Mouse (Mus musculus): ENCODE results near the gene Naaladl2.
"Not testable (repeated sequence)": the region's sequence is repeated elsewhere in the genome, so short reads cannot be mapped to it uniquely, and the experiment has no call there.

The Naaladl2 gene

DNA sequence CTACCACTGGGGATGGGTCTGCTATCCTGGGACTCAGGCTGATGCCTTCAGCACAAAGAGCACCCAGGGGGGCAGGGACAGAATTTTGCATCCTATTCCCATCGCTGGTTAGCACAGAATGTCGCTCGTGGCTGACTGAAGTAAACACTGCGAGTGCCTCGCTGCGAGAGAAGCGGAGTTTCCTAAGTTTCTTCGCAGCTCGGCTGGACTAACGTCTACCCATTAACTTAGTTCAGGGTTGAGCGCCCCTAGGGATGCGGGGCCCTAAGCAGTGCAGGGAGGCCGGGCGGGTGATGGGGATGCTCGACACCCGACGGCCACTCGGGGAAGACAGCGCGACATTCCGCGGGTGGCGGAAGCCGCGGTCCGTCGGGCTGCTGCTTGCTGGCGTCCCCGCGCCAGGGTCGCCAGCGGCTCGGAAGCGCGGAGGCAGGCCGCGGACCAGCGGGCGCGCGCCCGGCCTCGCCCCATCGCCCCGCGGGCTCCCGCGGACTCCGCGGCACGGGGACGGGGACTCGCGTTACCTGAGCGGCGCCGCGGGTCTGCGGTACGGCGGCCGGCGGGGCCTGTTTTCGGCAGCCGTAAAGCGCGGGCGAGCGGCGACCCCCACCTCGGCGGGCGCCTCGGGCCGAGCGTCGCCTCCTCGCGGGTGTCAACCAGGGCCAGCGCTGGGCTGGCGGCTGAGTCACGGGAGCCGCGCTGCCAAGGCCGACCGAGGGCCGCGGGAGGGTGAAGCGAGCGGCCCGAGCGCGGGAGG is at the start of gene Naaladl2:
Gene Naaladl2 (minus strand): TSS at position 707 of the 757 bp plus-strand sequence.
- peak; percentile 76 for DNase-seq (ENCODE audit: extremely low spot score, low spot score)

GRCm38 (mm10) chr3:25151721-25152120 is 7.7 kb upstream of the Naaladl2 start:
- DNase-seq (ENCODE audit: extremely low spot score, low spot score): no peak

- no peak for DNase-seq (ENCODE audit: extremely low spot score, low spot score)
Measured at GRCm38 (mm10) chr3:25147271-25147670, 3.2 kb upstream of the Naaladl2 start.

GRCm38 (mm10) chr3:25144961-25145697 is 1.1 kb upstream of the Naaladl2 start:
- peak; percentile 37 for DNase-seq (ENCODE audit: extremely low spot score, low spot score)

- DNase-seq (ENCODE audit: extremely low spot score, low spot score): no peak
Measured at GRCm38 (mm10) chr3:25143111-25143510, 950 bp downstream of the Naaladl2 start.

DNA sequence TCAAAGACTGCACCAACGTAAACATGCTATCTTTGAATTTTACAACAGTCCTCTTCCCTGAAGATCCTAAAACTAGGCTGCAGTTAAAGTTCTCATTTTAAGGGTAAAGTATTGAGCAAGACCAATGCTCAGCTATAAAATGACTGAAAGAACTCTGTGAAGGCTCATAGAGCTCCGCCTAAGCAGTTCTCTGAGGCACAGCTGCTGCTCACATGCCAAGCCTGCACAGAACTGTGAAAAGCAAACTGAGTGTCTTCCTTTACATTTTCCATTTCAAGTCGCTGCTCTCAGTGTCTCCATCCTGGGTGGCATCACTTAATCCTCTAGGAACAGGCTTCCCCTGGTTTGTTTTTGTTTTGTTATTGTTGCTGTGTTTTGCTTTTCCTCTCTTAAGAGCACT is 12.2 kb downstream of the Naaladl2 start:
- no peak for DNase-seq (ENCODE audit: extremely low spot score, low spot score)

DNA sequence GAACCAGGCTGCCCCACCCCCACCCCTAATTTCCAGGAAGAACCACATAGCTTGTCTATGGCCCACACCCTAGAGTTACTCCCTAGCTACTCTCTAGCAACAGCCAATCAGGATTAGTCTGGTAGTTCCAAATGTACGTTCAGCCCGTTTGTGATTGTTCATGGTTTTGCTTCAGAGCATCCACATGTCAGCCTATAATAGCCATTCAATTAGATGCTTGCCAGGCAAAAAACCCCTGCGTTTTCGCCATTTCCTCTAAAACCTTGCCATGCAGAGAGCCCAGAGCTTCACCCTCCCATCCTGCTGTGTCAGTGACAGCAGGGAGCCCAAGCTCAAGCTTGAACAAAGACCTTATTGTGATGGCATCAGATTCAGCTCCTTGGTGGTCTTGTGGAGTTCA is 16.2 kb downstream of the Naaladl2 start:
- peak; percentile 25 for DNase-seq (ENCODE audit: extremely low spot score, low spot score)

DNA sequence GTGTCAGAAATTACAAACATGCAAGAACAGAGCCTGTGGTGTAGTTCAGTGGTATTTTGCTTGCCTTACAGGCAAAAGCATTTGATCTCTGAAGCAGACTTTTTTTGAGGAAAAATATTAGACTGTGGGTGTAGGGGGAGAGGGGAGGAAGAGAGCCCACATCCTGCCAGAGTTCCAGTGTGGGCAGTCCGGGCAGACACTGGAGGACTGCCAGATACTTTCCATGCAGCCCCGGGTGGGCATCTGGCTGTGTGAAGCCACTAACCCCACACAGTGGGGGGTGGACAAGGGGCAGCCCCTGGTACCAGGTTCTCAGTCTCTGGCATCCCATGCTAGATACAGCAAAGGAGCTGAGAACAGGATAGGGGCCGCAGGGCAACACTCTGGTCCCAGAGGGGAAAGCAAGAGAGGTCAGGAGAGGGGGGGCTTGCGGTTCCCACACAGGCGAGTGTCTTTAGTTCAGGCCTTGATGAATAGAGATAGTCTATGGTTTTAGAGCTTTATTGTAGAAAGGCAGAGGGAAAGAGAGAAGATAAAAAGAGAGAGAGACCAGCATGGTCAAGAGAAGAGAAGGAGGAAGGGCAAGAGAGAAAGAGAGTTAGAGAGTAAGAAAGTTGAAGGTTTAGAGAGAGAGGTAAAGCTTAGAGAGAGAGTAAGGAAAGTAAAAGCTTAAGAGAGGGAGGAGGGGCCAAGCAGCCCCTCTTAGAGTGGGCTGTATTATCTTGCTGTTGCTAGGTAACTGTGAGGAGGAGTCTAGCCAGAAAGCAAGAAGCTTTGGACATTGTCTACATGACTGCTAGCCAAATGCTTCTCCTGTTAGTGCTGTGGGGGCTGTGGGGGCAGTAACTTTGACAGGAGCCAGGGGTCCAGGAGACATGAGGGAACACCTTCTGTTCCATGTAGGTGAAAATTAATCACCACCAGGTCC is 18.9 kb downstream of the Naaladl2 start:
- DNase-seq (ENCODE audit: extremely low spot score, low spot score): peak; percentile 40

DNA sequence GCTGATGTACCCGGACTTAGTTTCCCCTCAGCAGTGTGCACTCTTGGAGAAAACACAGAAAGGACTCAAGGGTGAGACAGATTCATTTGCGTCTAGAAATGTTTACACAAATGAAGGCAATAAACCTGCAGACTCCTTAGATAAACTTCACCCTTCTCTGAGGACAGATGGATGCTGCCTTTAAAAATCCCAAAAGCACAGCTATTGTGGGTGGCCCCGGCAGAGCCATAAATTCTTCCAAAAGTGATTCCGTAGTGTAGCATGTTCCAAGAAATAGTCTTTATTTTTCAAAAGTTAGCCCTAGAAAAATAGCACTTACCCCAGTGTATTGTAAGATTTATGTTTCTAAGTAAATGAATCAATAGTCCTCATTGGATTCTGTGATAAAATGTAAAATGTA is 31.0 kb downstream of the Naaladl2 start:
- DNase-seq (ENCODE audit: extremely low spot score, low spot score): no peak

GRCm38 (mm10) chr3:25108997-25109396 is 35.1 kb downstream of the Naaladl2 start:
- no peak for DNase-seq (ENCODE audit: extremely low spot score, low spot score)

GRCm38 (mm10) chr3:25092986-25093385 is 51.1 kb downstream of the Naaladl2 start:
- no peak for DNase-seq (ENCODE audit: extremely low spot score, low spot score)

GRCm38 (mm10) chr3:25075785-25076184 is 68.3 kb downstream of the Naaladl2 start:
- DNase-seq (ENCODE audit: extremely low spot score, low spot score): no peak

- DNase-seq (ENCODE audit: extremely low spot score, low spot score): no peak
Measured at GRCm38 (mm10) chr3:25074266-25074665, 69.8 kb downstream of the Naaladl2 start.

DNA sequence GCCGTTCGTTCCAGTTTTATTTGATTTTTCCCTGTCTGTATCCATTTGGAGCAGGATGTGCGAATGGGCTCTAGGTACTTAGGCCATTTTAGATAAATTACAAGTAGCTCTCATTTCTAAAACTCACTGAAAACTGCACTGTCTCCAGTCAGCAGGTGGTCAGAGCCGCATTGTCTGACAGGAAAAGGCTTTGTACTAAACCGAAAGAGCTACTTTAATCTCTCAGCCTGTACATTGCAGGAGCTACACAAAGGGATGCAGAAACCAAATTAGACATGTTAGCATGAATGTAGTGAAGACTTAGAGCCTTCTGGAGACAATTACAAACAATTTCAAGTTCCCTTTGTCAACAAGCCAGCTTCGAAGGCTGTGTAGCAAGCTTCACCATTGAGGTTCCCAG is 70.2 kb downstream of the Naaladl2 start:
- DNase-seq (ENCODE audit: extremely low spot score, low spot score): no peak

- no peak for DNase-seq (ENCODE audit: extremely low spot score, low spot score)
Measured at GRCm38 (mm10) chr3:25063217-25063616, 80.8 kb downstream of the Naaladl2 start.

DNA sequence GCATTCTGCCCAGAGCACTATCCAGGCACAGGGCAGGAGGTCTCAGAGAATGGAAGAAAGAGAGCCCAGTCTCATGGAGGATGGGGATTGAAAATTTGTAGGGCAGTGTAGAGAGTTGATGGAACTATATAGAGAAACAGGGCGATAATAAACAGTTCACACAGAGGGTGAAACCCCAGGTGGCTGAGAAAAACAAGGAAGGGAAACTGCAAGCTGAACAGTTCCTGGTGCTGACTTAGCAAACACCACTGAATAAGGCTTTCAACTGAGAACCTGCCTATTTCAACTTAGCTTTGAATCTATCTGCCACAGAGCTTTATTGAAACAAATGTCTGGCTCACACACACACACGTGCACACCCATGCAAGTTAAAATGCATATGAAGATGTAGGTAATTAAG is 91.1 kb downstream of the Naaladl2 start:
- no peak for DNase-seq (ENCODE audit: extremely low spot score, low spot score)

DNA sequence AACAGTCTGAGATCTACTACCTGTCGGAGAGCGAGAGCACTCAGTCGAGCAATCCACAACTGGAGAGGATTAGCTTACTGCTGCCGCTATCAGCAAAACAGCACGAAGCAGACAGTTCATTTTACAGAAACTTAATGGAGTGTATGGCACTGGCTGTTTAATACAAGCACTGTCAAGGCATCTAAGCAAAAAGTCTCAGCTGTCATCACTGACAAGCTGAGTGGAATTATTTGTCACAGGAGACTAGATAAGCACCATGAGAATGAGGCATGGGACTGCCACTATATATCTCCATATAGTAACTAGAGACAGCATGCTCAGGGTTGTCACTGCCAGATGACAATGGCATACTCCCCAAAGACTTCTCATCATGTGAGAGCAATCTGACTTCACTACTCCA is 124.1 kb downstream of the Naaladl2 start:
- no peak for DNase-seq (ENCODE audit: extremely low spot score, low spot score)

- no peak for DNase-seq (ENCODE audit: extremely low spot score, low spot score)
Measured at GRCm38 (mm10) chr3:25010751-25011150, 133.3 kb downstream of the Naaladl2 start.

DNA sequence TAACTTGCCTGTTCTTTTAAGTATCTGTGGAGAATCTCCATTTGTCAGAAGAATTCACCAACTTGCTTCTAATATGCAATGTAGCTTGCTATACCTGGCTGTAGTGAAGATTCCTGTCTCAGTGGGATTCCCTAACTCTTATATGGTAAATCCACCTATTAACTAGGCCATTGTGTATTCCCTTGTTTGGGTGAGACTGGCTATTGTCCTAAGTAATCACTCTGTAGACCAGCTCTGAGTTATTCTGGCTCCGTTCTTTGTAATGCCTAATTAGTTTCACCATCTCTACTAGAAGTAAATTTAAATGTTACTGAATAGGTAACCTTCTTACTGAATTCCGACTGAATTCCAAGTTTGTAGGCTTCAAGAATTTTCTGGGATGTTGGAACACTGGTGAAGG is 137.3 kb downstream of the Naaladl2 start:
- not testable (repeated sequence) for DNase-seq (ENCODE audit: extremely low spot score, low spot score)

- no peak for DNase-seq (ENCODE audit: extremely low spot score, low spot score)
Measured at GRCm38 (mm10) chr3:24992577-24992976, 151.5 kb downstream of the Naaladl2 start.

DNA sequence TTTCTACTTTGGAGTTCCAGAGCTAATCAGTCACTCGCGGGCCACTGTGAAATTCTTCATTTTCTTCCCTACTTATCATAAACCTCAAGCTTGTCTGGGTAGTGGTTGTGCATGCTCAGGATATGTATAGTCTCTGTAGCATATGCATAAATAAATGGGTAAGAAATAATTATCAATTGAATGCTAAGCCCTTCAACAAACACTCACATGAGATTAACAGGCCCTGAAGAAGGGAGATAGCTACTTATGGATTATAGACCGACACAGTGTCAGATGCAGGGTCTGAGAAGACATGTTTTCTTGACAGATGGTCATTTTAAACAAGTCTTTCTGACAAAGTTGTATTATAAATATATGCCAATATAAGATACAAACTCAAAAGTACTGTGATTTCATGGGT is 152.0 kb downstream of the Naaladl2 start:
- no peak for DNase-seq (ENCODE audit: extremely low spot score, low spot score)

DNA sequence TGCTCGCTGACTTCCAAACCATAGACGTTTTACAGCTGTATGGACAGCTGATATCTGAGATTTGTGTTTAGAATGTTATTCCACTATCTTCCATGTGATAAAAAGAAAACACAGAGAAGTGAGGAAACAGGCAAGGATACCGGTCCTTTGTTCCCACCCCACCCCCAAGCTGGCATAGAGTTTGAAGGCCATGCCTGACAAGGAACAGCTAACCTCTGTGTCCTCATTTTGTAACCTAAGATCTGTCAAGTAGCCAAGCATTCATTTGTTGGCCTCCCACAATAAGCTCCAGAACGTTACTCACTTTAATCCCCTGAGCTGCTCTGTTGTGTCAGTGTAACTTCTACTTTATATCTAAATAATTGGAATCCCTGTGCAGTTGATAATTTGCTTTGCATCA is 161.9 kb downstream of the Naaladl2 start:
- DNase-seq (ENCODE audit: extremely low spot score, low spot score): no peak
